Mouse (Mus musculus) olfactory bulb, adult 2 months (tissue): ENCODE measurements around the gene H3f3b. TPM values are rescaled to one million over a fixed set of nuclear protein-coding genes. Genes with fewer than 3 reads are reported as not detected.
"Not testable (repeated sequence)": the region's sequence is repeated elsewhere in the genome, so short reads cannot be mapped to it uniquely, and the experiment has no call there.

ENCODE experiments used
- H3K27ac ChIP-seq: fragments of 200-500 bp; 2 replicates; pipeline ENCODE4 v1.5.1; 2012; ENCODE audit warnings: low read depth, low read length; ENCODE audit not compliant: insufficient read depth
- H3K4me1 ChIP-seq: fragments of 200-500 bp; 2 replicates; pipeline ENCODE4 v1.6.1; 2012; ENCODE audit warnings: low read length; ENCODE audit not compliant: control insufficient read depth, insufficient read depth
- H3K4me3 ChIP-seq: fragments of 200-500 bp; 2 replicates; pipeline ENCODE4 v1.5.1; 2012; ENCODE audit warnings: mild to moderate bottlenecking, low read depth, low read length, moderate library complexity; ENCODE audit not compliant: insufficient read depth
- CTCF ChIP-seq: fragments of 200-500 bp; IDR thresholded peaks from 2 replicates; pipeline ENCODE4 v1.5.1; 2012; ENCODE audit warnings: low read depth, mild to moderate bottlenecking, low read length, moderate library complexity; ENCODE audit not compliant: insufficient read depth
- POLR2A ChIP-seq: fragments of 200-500 bp; IDR thresholded peaks from 2 replicates; pipeline ENCODE4 v1.6.1; 2012; ENCODE audit warnings: mild to moderate bottlenecking, low read depth, low read length, moderate library complexity; ENCODE audit not compliant: insufficient read depth
- WGBS: fragments of 180-500 bp; shearing (Covaris S2); methylation state at CpG from one replicate; pipeline ENCODE4 v1.1.7; 2018; 5-methylcytosine and 5-hydroxymethylcytosine counted together
- polyA plus RNA-seq: library from polyadenylated mRNA; stranded (reverse); fragments of >200 nt; gene quantifications from 2 replicates; pipeline ENCODE4 v1.2.4, GENCODE M21; 2012; ENCODE audit warnings: low replicate concordance; ENCODE audit not compliant: missing spikeins, insufficient read depth, insufficient read length

The H3f3b gene
- polyA plus RNA-seq, 1 experiment, result 341 TPM

DNA sequence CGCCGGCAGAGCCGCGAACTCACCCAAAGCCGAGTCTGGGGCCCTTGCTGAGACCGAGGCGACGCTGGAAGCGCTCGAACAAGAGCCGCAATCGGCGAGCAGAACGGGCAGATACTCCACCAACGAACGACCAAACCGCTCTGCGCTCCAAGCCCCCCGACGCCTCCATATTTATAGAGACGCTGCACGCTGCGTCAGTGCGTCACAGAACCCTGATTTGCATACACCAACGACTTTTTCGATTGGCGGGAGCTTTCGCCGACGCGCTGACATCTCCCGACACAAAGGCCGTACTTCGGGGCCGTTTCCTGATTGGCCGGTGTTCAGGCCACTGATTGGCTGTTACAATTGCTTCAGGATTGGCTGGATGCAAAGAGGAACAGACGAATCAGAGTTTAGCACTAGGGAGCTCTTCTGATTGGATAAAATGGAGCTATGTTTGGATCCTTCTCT lies 3.4 kb downstream of the H3f3b start:
- WGBS, result under 1% methylated on average over 37 of the region's 37 CpGs
- H3K27ac ChIP-seq, result peak overlapping the region; percentile 96

GRCm38 (mm10) chr11:116023771-116024355 lies 3.9 kb downstream of the H3f3b start:
- peak overlapping the region; percentile 96 for H3K27ac ChIP-seq
- TF ChIP-seq CTCF (peak; percentile 95), POLR2A (no peak)
- H3K4me3 ChIP-seq, result peak overlapping the region; percentile 68
- peaks cover 2% of the 10 kb centered on the region; the same call in 1 of the 2 replicates for H3K4me1 ChIP-seq
- 2% methylated on average over 57 of the region's 57 CpGs for WGBS

More for the DNA sequence above, 3.4 kb downstream of the H3f3b start:
- peak; percentile 100 for TF ChIP-seq POLR2A
- no peak for TF ChIP-seq CTCF
- Histone ChIP-seq H3K4me3 (peak overlapping the region; percentile 68), H3K4me1 (peaks cover 2% of the 10 kb centered on the region; the same call in 1 of the 2 replicates)

DNA sequence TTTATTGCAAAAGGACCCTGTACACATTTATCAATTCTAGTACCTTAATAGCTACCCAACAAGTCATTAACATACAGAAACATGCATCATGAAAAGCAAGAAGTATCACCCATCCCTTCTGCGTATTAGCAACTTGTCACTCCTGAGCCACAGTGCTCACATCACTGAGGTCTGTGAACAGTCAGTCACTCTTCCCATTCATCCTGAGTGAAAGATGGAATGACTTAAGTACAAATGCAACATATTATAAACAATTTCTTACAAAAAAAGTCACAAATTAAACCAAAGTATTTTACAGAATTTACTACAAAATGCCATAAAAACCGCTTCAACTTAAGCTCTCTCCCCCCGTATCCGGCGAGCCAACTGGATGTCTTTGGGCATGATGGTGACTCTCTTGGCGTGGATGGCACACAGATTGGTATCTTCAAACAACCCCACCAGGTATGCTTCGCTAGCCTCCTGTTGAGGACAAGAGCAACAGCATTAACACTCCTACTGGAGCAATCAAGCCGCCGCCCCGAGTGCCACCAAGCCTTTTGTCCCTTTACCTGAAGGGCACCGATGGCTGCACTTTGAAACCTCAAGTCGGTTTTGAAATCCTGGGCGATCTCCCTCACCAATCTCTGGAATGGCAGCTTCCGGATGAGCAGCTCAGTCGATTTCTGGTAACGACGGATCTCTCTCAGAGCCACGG lies 4.5 kb downstream of the H3f3b start:
- H3K27ac ChIP-seq, result peak overlapping the region; percentile 96
- H3K4me3 ChIP-seq, result peak overlapping the region; percentile 68
- H3K4me1 ChIP-seq, result not testable (repeated sequence)
- under 1% methylated on average over 18 of the region's 18 CpGs for WGBS

DNA sequence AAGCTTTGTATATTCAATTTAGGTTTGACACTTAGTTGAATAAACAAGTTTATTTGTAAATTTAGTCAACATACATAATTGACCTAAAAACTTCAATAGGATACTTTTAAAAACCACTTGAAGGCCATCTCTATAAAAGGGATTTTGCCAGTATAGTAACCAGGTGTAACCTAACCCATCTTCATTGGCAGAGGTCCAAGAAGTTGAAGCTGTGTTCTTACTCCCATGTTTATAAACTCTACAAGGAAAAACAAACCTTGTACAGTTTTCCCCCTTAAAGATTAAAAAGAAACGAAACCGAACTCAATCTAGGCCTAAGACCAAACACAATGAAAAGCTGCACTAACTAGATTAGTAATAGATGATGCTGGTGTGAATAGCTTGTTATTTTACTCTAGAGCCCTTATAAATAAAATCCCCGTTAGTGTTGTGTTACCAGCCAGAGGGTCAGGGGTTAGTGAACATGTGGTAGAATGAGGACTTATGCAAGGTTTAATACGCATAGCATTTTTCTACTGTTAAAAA lies 5.4 kb downstream of the H3f3b start:
- Histone ChIP-seq H3K27ac (no peak overlapping the region), H3K4me1 (peaks cover 2% of the 10 kb centered on the region; the same call in 1 of the 2 replicates), H3K4me3 (no peak overlapping the region)
- 6% methylated on average over 4 of the region's 4 CpGs for WGBS
- TF ChIP-seq POLR2A, result no peak
- TF ChIP-seq CTCF, result no peak

DNA sequence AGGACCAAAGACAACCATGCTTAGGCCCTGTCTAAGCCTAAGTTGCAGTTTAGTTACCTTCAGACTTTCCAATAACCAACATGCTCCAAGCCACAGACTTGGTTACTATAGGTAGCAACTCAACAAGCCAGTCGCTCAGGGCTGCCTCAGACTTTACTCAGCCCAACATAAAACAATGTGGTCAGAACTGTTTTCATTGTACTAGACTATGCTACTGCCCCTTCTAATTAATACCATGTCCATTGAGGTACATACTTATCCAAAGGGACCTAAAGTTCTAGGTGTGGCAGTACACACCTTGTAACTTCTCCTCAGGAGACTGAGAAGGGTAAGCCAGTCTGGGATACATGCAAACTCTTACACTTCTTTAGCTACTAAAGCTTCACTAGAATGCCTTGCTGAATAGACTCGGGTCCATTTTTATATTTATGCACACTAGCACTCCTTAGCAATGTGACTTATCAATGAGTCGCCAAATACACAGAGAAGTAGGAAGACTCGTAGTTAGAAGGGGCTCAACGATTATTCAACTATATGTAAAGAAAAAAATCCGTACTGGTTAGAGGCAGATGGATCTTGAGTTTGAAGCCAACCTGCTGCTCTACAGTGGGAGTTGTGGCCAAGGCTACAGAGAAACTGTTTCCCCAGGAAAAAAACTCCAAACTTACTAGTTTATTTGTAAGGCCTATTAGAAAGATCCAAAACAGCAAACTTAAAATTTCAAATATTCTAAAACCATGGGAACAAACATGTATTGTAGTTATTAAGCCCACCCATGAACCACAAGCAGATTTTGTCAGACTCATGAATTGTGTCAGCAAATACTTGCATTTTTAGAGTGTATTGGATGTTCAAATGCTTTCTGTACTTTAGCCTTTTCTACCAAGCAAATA lies 6.2 kb downstream of the H3f3b start:
- 43% methylated on average over 6 of the region's 6 CpGs for WGBS
- Histone ChIP-seq H3K27ac (no peak overlapping the region), H3K4me3 (no peak overlapping the region), H3K4me1 (peaks cover 2% of the 10 kb centered on the region; the same call in 1 of the 2 replicates)
- no peak for TF ChIP-seq CTCF
- no peak for TF ChIP-seq POLR2A

- Histone ChIP-seq H3K4me3 (no peak overlapping the region), H3K27ac (no peak overlapping the region), H3K4me1 (peaks cover 2% of the 10 kb centered on the region; the same call in 1 of the 2 replicates)
- WGBS, result 9% methylated on average over 1 of the region's 1 CpGs
- TF ChIP-seq CTCF (no peak), POLR2A (no peak)
Observed at GRCm38 (mm10) chr11:116020519-116020922, 7.2 kb downstream of the H3f3b start.

GRCm38 (mm10) chr11:116019976-116020411 lies 7.8 kb downstream of the H3f3b start:
- Histone ChIP-seq H3K27ac (no peak overlapping the region), H3K4me1 (peaks cover under 1% of the 10 kb centered on the region; the same call in 1 of the 2 replicates), H3K4me3 (no peak overlapping the region)
- WGBS, result 80% methylated on average over 2 of the region's 2 CpGs
- TF ChIP-seq POLR2A, result no peak
- TF ChIP-seq CTCF, result no peak

- TF ChIP-seq CTCF, result no peak
- TF ChIP-seq POLR2A, result no peak
- WGBS, result 66% methylated on average over 1 of the region's 1 CpGs
- Histone ChIP-seq H3K27ac (no peak overlapping the region), H3K4me3 (no peak overlapping the region), H3K4me1 (no peaks in the 10 kb centered on the region; the same call in 1 of the 2 replicates)
Observed at GRCm38 (mm10) chr11:116019360-116019791, 8.4 kb downstream of the H3f3b start.

DNA sequence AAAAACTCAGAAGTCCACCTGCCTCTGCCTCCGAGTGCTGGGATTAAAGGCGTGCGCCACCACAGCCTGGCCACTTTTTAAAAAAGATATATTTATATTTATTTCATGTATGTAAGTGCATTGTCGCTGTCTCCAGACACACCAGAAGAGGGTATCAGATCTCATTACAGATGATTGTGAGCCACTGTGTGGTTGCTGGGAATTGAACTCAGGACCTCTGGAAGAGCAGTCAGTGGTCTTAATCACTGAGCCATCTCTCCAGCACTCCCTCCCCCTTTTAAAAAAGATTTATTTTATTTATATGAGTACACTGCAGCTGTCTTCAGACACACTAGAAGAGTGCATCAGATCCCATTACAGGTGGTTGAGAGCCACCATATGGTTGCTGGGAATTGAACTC lies 8.9 kb downstream of the H3f3b start:
- 92% methylated on average over 4 of the region's 4 CpGs for WGBS
- not testable (repeated sequence) for H3K27ac ChIP-seq, H3K4me3 ChIP-seq, H3K4me1 ChIP-seq
